Mouse (Mus musculus) liver, embryonic 13.5 days (tissue): ENCODE data around the gene Haus3. TPM values are rescaled to one million over a fixed set of nuclear protein-coding genes. Genes with fewer than 3 reads are reported as not detected.
A peak's percentile ranks its signal among the peaks of the same experiment; 100 is the strongest.

Experiments
- ATAC-seq: fragments of 200-750 bp; cut with Nextera tagmentation; 2 replicates; pipeline ENCODE4 v1.8.0; 2017; ENCODE audit warnings: low read depth, mild to moderate bottlenecking, moderate number of reproducible peaks, moderate library complexity
- DNase-seq: peaks from one replicate; pipeline ENCODE4 v3.0.0; 2022
- H3K27ac ChIP-seq: fragments of 300-500 bp; sonication (generic); 2 replicates; pipeline ENCODE4 v1.5.1; 2015; ENCODE audit warnings: moderate library complexity, mild to moderate bottlenecking, inconsistent platforms
- H3K27me3 ChIP-seq: fragments of 300-500 bp; sonication (generic); 2 replicates; pipeline ENCODE4 v1.6.1; 2015; ENCODE audit warnings: mild to moderate bottlenecking, inconsistent platforms
- H3K36me3 ChIP-seq: fragments of 300-500 bp; sonication (generic); 2 replicates; pipeline ENCODE4 v1.6.1; 2015; ENCODE audit warnings: mild to moderate bottlenecking, inconsistent platforms
- H3K4me1 ChIP-seq: fragments of 300-500 bp; sonication (generic); replicated peaks from 2 replicates; pipeline ENCODE4 v1.6.1; 2015; ENCODE audit warnings: inconsistent platforms
- H3K4me2 ChIP-seq: fragments of 300-500 bp; sonication (generic); 2 replicates; pipeline ENCODE4 v1.6.1; 2015; ENCODE audit warnings: inconsistent platforms, mild to moderate bottlenecking, moderate library complexity
- H3K4me3 ChIP-seq: fragments of 300-500 bp; sonication (generic); replicated peaks from 2 replicates; pipeline ENCODE4 v1.5.1; 2015; ENCODE audit warnings: mild to moderate bottlenecking, inconsistent platforms
- H3K9ac ChIP-seq: fragments of 300-500 bp; sonication (generic); 2 replicates; pipeline ENCODE4 v1.6.1; 2015; ENCODE audit warnings: mild to moderate bottlenecking, inconsistent platforms
- H3K9me3 ChIP-seq: fragments of 300-500 bp; sonication (generic); replicated peaks from 2 replicates; pipeline ENCODE4 v1.6.1; 2016; ENCODE audit warnings: inconsistent platforms
- WGBS: fragments of 180-500 bp; shearing (Covaris S2); methylation state at CpG from one replicate; pipeline ENCODE4 v1.1.7; 2015; ENCODE audit not compliant: insufficient replicate concordance; 5-methylcytosine and 5-hydroxymethylcytosine counted together
- polyA plus RNA-seq: library from polyadenylated mRNA; unstranded; fragments of >200 nt; fragmentation: Nextera tagmentation; extraction: Ambion mirVana; gene quantifications from 2 replicates; pipeline ENCODE4 v1.2.1, GENCODE M21; 2015

Haus3 gene
- polyA plus RNA-seq, 1 experiment from 2014 or later = 31.0 TPM

DNA sequence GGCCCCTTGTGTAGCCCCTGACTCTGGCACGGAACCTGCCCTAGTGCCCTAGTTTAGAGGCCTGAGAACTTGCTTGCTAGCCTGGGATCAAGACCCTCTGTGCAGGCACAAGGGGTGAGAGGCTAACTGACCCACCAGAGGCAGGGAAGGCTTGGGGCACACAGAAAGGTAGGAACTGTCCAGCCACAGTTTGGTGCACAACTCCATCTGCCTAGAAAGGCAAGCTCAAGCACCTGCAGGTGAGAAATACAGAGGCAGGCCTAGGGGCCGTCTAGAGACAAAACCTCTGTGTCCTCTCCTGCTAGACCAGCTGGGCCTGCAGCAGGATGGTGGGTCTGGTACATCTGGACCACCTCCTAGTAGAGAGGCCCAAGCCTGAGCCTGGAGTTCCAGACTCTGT, 4.7 kb upstream of the Haus3 start:
- H3K27me3 ChIP-seq = no peaks in the 10 kb centered on the region
- ATAC-seq = no peak
- H3K27ac ChIP-seq = no peak overlapping the region
- H3K36me3 ChIP-seq = peaks cover 9% of the 10 kb centered on the region
- H3K9ac ChIP-seq = no peak overlapping the region
- H3K4me3 ChIP-seq = no peak overlapping the region
- H3K9me3 ChIP-seq = no peaks in the 10 kb centered on the region
- no peak overlapping the region for H3K4me2 ChIP-seq
- 67% methylated on average over 2 of the region's 2 CpGs for WGBS
- DNase-seq = no peak
- peaks cover 18% of the 10 kb centered on the region for H3K4me1 ChIP-seq

GRCm38 (mm10) chr5:34170726-34171125, 1.4 kb upstream of the Haus3 start:
- Histone ChIP-seq H3K4me3 (no peak overlapping the region), H3K27me3 (no peaks in the 10 kb centered on the region), H3K9ac (no peak overlapping the region), H3K4me1 (peaks cover 30% of the 10 kb centered on the region), H3K9me3 (no peaks in the 10 kb centered on the region), H3K36me3 (peaks cover 3% of the 10 kb centered on the region; the same call in 1 of the 2 replicates), H3K27ac (peak overlapping the region; percentile 59), H3K4me2 (0 out of 2 replicates have a peak overlapping the region, but pooled peaks have one; percentile 8)
- 58% methylated on average over 4 of the region's 4 CpGs for WGBS
- ATAC-seq (no peak), DNase-seq (no peak)

- no peaks in the 10 kb centered on the region for H3K9me3 ChIP-seq
- peaks cover 33% of the 10 kb centered on the region for H3K4me1 ChIP-seq
- H3K4me2 ChIP-seq = peak overlapping the region; percentile 77
- peaks cover 3% of the 10 kb centered on the region for H3K36me3 ChIP-seq
- DNase-seq (no peak), ATAC-seq (no peak)
- H3K27me3 ChIP-seq = no peaks in the 10 kb centered on the region
- peak overlapping the region; percentile 73 for H3K9ac ChIP-seq
- H3K27ac ChIP-seq = peak overlapping the region; percentile 82
- WGBS = 53% methylated on average over 3 of the region's 3 CpGs
- peak overlapping the region; percentile 89 for H3K4me3 ChIP-seq
Observed at GRCm38 (mm10) chr5:34169954-34170353, 627 bp upstream of the Haus3 start.

DNA sequence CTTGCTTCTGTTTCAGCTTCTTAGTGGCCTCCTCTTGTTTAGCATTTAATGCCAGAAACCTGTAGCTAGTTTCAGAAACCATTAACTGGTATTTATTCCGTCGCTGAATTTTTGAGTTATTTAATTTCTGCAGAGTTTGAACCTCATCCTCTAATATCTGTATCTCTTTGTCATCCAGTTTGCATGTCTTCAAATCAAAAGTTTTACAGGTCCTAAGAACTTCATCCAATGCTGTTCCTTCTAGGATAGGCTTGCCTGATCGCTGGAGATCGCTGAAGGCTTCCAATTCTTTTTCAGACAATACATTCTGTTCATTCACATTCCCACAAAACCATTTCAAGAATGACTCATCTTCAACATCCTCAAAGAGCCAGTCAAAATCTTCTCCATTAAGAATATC, 1.5 kb downstream of the Haus3 start:
- peak overlapping the region; percentile 54 for H3K9ac ChIP-seq
- no peaks in the 10 kb centered on the region for H3K27me3 ChIP-seq
- H3K9me3 ChIP-seq = no peaks in the 10 kb centered on the region
- DNase-seq (no peak), ATAC-seq (no peak)
- peak overlapping the region; percentile 69 for H3K4me2 ChIP-seq
- peaks cover 15% of the 10 kb centered on the region for H3K36me3 ChIP-seq
- H3K4me1 ChIP-seq = peaks cover 40% of the 10 kb centered on the region
- H3K27ac ChIP-seq = no peak overlapping the region
- H3K4me3 ChIP-seq = peak overlapping the region; percentile 89
- WGBS = 73% methylated on average over 4 of the region's 4 CpGs

- H3K4me2 ChIP-seq = peak overlapping the region; percentile 59
- no peaks in the 10 kb centered on the region for H3K9me3 ChIP-seq
- H3K4me3 ChIP-seq = peak overlapping the region; percentile 44
- H3K9ac ChIP-seq = peak overlapping the region; percentile 49; the same call in 1 of the 2 replicates
- H3K36me3 ChIP-seq = peaks cover 22% of the 10 kb centered on the region
- no peaks in the 10 kb centered on the region for H3K27me3 ChIP-seq
- H3K4me1 ChIP-seq = peaks cover 42% of the 10 kb centered on the region
- H3K27ac ChIP-seq = no peak overlapping the region
- ATAC-seq (no peak), DNase-seq (no peak)
- WGBS = 21% methylated on average over 4 of the region's 4 CpGs
Observed at GRCm38 (mm10) chr5:34165793-34166192, 3.5 kb downstream of the Haus3 start.

GRCm38 (mm10) chr5:34148476-34148875, 20.9 kb downstream of the Haus3 start:
- Histone ChIP-seq H3K9ac (no peak overlapping the region), H3K36me3 (peaks cover 3% of the 10 kb centered on the region; the same call in 1 of the 2 replicates), H3K27me3 (no peaks in the 10 kb centered on the region), H3K27ac (no peak overlapping the region), H3K4me1 (no peaks in the 10 kb centered on the region), H3K4me2 (no peak overlapping the region), H3K4me3 (no peak overlapping the region), H3K9me3 (no peaks in the 10 kb centered on the region)
- DNase-seq (no peak), ATAC-seq (no peak)

DNA sequence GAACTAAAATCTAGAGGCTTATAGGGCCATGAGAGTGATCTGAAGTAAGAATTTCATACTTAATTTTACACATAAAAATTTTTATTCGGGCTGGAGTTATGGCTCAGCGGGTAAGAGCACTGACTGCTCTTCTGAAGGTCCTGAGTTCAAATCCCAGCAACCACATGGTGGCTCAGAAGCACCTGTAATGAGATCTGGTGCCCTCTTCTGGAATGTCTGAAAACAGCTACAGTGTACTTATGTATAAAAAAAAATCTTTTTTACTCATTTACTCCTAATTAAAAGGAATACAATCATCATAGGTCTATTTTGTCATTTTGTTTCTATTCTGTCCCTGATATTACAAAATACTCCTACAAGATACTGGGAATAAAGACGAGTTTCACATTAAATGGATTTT, 21.8 kb downstream of the Haus3 start:
- 75% methylated on average over 3 of the region's 3 CpGs for WGBS
- Histone ChIP-seq H3K27me3 (no peaks in the 10 kb centered on the region), H3K36me3 (no peaks in the 10 kb centered on the region), H3K4me2 (no peak overlapping the region), H3K9ac (no peak overlapping the region), H3K27ac (no peak overlapping the region), H3K4me1 (no peaks in the 10 kb centered on the region), H3K9me3 (no peaks in the 10 kb centered on the region), H3K4me3 (no peak overlapping the region)
- ATAC-seq (no peak), DNase-seq (no peak)

DNA sequence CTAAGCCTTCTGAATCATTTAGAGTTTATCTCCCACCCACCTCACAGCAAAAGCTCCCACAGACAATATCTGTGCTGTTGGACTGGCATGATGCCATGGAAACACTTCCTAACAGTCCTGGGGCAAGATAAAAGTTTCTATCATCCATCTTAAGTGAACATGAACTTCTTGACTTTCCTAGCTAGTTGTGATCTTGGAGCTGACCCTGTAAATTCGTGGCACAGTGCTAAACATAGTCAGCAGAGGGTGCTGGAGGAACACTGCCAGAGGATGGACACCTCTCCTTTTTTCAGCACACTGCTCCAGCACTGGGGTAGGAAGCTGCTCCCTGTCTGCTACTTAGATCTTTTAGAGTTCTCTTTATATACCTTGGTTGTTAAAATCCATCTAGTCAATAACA, 29.6 kb downstream of the Haus3 start:
- Histone ChIP-seq H3K9ac (no peak overlapping the region), H3K4me1 (no peaks in the 10 kb centered on the region), H3K36me3 (no peaks in the 10 kb centered on the region), H3K27me3 (no peaks in the 10 kb centered on the region), H3K4me3 (no peak overlapping the region), H3K27ac (no peak overlapping the region), H3K9me3 (no peaks in the 10 kb centered on the region), H3K4me2 (no peak overlapping the region)
- WGBS = 0% methylated on average over 1 of the region's 1 CpGs
- DNase-seq (no peak), ATAC-seq (no peak)

DNA sequence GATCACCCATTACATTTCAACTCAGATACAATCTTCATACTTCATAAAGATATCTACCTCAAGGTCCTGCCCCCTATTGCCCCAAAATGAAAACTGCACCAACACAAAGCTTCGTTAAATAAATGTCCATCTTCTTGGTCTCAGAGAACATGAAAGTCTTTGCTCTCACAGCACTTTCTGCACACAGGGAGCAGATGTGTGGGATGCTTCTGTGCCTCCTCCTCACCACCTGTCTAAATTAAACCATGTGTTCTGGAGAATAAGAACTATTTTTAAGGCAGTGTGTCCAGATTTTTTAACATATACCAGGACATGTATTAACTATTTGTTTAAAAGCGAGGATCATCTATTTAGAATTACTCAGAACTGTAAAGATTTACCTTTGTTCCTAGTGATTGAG, 36.6 kb downstream of the Haus3 start:
- Histone ChIP-seq H3K9ac (no peak overlapping the region), H3K36me3 (no peaks in the 10 kb centered on the region), H3K27ac (no peak overlapping the region), H3K4me3 (no peak overlapping the region), H3K4me2 (no peak overlapping the region), H3K27me3 (no peaks in the 10 kb centered on the region), H3K9me3 (no peaks in the 10 kb centered on the region), H3K4me1 (no peaks in the 10 kb centered on the region)
- 60% methylated on average over 2 of the region's 2 CpGs for WGBS
- DNase-seq (no peak), ATAC-seq (no peak)

DNA sequence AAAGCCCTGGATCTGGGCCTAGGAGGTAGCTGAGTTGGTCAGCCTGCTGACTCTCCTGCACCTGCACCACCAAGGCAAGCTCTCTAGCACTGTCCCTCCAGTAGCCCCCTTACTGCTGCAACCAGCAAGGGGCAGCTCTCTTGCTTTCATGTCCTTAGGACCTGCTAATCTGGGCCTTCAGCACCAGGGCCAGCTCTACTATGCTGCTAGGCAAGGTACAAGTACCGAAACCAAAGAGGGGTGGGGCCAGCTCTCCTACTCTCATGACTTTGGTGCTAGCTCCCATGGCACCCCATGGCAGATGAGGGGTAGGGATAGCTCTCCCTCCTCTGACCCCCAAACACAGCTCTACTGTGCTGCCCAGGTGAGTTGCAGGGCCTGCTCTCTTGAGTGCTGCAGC, 45.2 kb downstream of the Haus3 start:
- no peak for DNase-seq
- no peak for ATAC-seq

GRCm38 (mm10) chr5:34119121-34119856, 50.0 kb downstream of the Haus3 start:
- Histone ChIP-seq H3K4me1 (no peaks in the 10 kb centered on the region), H3K9ac (no peak overlapping the region), H3K4me2 (no peak overlapping the region), H3K9me3 (no peaks in the 10 kb centered on the region), H3K27me3 (no peaks in the 10 kb centered on the region), H3K36me3 (no peaks in the 10 kb centered on the region), H3K27ac (no peak overlapping the region), H3K4me3 (no peak overlapping the region)
- ATAC-seq (no peak), DNase-seq (no peak)
- WGBS = 53% methylated on average over 3 of the region's 3 CpGs

More for the DNA sequence above, 45.2 kb downstream of the Haus3 start:
- H3K4me2 ChIP-seq = no peak overlapping the region
- no peaks in the 10 kb centered on the region for H3K36me3 ChIP-seq
- H3K27ac ChIP-seq = no peak overlapping the region
- no peaks in the 10 kb centered on the region for H3K27me3 ChIP-seq
- H3K4me1 ChIP-seq = no peaks in the 10 kb centered on the region
- H3K9ac ChIP-seq = no peak overlapping the region
- H3K9me3 ChIP-seq = no peaks in the 10 kb centered on the region
- WGBS = 9% methylated on average over 1 of the region's 1 CpGs
- no peak overlapping the region for H3K4me3 ChIP-seq

GRCm38 (mm10) chr5:34105681-34106080, 63.6 kb downstream of the Haus3 start:
- Histone ChIP-seq H3K9ac (no peak overlapping the region), H3K4me2 (no peak overlapping the region), H3K27me3 (no peaks in the 10 kb centered on the region), H3K4me1 (no peaks in the 10 kb centered on the region), H3K4me3 (no peak overlapping the region), H3K27ac (no peak overlapping the region), H3K9me3 (no peaks in the 10 kb centered on the region), H3K36me3 (no peaks in the 10 kb centered on the region)
- WGBS = 21% methylated on average over 1 of the region's 1 CpGs
- DNase-seq = no peak
- no peak for ATAC-seq
